Mouse (Mus musculus) brain, embryonic 14.5 days (tissue): ENCODE measurements around the gene Gm29797.

Experiments
- CTCF ChIP-seq: fragments of 200-500 bp; IDR thresholded peaks from 2 replicates; pipeline ENCODE4 v1.5.1; 2012; ENCODE audit warnings: inconsistent platforms, mild to moderate bottlenecking, moderate library complexity, borderline replicate concordance; ENCODE audit not compliant: insufficient read depth, insufficient read length; ENCODE audit errors: extremely low read depth
- POLR2A ChIP-seq: fragments of 200-500 bp; IDR thresholded peaks from 2 replicates; pipeline ENCODE4 v1.6.1; 2012; ENCODE audit warnings: mild to moderate bottlenecking, inconsistent platforms, borderline replicate concordance; ENCODE audit not compliant: poor library complexity, insufficient read depth, insufficient read length, severe bottlenecking; ENCODE audit errors: extremely low read depth

DNA sequence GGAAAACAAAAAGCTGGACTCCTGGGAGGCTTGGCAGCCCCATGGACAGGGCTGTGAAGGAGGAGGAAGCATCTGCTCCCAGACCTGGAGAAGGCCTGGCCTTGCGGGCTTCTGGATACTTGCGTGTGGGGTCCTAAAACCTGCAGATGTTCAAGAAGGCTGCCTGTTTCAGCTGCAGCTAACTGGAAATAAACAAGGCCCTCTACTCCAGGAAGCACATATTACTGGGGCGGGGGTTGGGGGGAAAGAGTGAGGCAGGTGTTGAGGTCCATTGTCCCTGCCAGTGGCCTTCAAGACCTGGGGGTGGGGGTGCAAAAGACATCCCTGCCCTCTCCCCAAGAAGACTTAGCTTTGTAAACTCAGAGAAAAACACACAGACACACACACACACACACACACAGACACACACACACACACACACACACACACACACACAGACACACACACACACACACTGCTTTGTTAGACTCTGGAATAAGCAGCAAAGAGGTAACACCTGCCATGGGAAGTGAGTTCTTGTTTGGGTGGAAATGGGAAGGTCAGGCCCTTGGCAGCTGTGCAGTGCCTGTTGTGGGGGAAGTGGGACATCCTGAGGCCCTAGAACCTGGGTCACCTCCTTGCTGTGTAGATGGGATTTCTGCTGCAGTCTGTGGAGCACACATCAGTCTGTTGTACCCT is 5.9 kb downstream of the Gm29797 start:
- TF ChIP-seq POLR2A (no peak), CTCF (no peak)
